Mouse (Mus musculus) c-Kit-positive CD71-positive TER-119-negative erythroid progenitor cells, embryonic 14.5 days (primary cell): ENCODE data around the gene Pzp.

Source experiments
- DNase-seq: peaks from one replicate; pipeline ENCODE4 v3.0.0-alpha.2; 2013; ENCODE audit warnings: low read depth

Gene Pzp

GRCm38 (mm10) chr6:128436356-128437005 lies 90.0 kb downstream of the Pzp start:
- DNase-seq = no peak

DNA sequence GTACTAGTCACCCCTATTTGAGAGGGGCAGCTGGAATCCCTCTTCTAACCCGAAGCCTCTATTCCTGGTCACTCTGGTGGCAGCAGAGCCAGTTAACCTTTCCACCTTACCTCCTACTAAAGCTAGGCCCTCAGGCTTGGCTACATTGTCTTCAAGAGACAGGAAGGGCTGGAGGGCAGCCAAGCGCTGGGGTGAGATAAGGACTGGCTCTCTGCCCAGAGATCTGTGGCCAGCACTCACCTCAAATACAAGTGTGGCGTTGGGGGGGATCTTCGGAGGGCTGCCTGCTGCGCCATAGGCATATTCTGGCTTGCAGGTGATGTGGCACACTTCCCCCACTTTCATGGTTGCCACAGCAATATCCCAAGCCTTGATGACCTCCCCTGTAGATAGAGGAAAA lies 91.0 kb downstream of the Pzp start:
- no peak for DNase-seq
